Mouse (Mus musculus) layer of hippocampus, postnatal 10 days (tissue): ENCODE results near the gene Agbl3. TPM values are rescaled to one million over a fixed set of nuclear protein-coding genes. Genes with fewer than 3 reads are reported as not detected.

Experiments
- DNase-seq, 2 experiments: peaks; one replicate each; pipeline ENCODE4 v3.0.0; 2021; ENCODE audit warnings: low spot score in 2 of 2
- total RNA-seq, 2 experiments: library from RNA; stranded (reverse); gene quantifications; 2 replicates each; pipeline ENCODE4 v1.2.3; 2021

The Agbl3 gene
- total RNA-seq, 2 experiments from 2014 or later = 19.2 to 21.2 TPM

- DNase-seq = no peak
Observed at GRCm38 (mm10) chr6:34796881-34797280, 16.6 kb downstream of the Agbl3 start.

- DNase-seq = no peak
Observed at GRCm38 (mm10) chr6:34797887-34798286, 17.7 kb downstream of the Agbl3 start.

DNA sequence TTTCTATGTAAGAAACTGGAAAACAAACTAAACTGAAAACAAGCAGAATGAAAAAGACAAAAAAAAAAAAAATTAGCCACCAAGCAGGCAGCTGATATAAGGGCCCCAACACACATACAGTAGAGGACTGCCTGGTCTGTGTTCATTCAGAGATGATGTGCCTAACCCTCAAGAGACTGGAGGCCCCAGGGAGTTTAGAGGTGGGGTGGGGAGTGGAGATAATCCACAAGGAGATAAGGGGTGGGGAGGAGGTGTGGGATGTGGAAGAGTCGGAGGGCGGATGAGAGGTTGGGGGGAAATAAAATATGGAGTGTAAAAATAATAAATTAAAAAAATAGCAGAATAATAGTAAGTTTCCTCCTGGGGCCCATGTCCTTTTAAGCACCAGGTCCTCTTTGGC is 25.4 kb downstream of the Agbl3 start:
- DNase-seq = no peak

DNA sequence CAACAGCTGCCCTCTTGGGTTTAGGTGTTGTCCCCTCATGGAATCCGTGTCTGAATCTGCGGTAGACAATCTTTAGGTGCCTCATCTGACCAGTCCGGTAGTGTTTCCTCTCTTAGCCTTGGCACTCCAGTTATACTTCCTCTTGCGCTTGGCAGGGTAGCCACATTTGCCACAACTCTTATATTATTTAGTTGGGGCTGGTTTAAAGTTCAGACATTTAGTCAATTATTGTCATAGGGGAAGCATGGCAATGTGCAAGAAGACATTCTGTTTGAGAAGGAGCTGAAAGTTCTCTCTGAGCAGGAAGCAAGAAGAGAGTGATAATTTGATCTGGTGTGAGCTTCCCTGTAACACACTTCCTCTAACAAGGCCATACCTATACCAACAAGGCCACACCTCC is 30.4 kb downstream of the Agbl3 start:
- DNase-seq = no peak

DNA sequence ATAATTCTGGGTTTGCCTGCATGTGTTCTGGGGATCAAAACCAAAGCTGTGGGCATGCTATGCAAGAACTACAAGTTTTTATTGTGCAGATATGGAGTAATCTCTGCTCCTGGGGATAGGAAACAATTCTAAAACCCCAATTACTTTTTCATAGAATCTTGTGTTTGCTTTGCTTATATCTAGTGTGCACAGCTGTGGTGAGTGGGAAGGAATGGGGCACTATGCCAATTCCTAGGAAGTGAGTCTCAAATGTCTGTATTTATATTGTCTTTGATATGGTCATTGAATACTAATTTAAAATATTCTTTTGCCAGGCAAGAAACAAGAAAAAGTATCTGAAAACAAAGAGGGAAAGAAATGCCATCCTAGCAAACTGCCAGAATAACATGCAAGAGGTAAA is 44.2 kb downstream of the Agbl3 start:
- no peak for DNase-seq

- no peak for DNase-seq
Observed at GRCm38 (mm10) chr6:34832352-34832751, 52.1 kb downstream of the Agbl3 start.

DNA sequence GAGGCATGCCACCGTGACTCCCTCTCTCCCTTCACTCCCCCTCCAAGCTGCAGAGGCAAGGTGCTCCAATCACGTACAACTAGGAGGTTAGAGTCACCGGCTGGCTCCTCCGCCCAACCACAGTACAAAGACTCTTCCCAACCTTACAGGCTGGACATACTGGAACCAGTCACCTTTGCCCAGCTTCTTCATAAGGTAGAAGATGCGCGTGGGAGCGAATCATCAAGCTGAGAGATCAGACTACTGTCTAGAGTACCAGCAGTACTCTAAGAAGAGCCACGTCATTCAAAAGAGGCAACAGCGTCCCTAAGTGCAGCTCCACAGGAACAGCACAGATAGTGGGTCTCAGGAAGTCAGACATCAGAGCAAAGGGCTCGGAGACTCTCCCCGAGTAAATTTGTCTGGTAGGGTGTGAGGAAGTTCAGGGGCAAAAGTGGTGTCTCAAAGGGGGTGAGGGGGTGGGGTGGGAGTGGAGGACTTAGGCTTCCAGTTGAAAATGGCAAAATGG is 81.4 kb downstream of the Agbl3 start:
- no peak for DNase-seq

GRCm38 (mm10) chr6:34862381-34862780 is 82.1 kb downstream of the Agbl3 start:
- no peak for DNase-seq

DNA sequence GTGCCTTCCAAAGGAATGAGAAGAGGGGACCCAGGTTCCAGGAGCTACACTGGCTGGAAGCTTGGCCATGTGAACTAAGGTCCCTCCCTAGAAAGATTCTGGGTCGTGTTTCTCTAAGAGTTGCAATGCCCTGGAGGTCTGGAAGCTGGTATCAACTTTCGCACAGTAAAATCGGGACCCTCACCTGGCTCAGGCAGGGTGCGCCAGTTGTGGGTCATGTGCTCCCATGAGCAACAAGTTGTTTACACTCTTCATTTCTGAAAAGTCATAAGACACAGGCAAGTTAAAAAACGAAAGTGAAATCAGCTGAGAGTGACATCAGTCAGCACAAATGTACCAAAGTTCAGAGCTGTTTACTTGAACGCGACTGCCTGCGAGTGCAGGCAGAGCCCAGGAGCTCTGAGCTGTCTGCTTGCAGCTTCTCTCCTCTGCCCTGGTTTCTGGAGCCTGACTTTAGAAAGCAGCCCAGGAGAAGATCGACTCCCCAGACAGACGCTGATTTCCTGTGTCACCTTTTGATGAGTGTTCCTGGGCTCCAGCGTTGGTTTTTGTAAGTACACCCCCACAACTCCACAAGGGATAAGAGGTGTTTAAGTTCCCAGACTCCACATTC is 82.7 kb downstream of the Agbl3 start, which contains the start of gene Tmem140:
Tmem140 (plus strand) TSS at position 356 of the 613 bp plus-strand sequence.
- DNase-seq = no peak

DNA sequence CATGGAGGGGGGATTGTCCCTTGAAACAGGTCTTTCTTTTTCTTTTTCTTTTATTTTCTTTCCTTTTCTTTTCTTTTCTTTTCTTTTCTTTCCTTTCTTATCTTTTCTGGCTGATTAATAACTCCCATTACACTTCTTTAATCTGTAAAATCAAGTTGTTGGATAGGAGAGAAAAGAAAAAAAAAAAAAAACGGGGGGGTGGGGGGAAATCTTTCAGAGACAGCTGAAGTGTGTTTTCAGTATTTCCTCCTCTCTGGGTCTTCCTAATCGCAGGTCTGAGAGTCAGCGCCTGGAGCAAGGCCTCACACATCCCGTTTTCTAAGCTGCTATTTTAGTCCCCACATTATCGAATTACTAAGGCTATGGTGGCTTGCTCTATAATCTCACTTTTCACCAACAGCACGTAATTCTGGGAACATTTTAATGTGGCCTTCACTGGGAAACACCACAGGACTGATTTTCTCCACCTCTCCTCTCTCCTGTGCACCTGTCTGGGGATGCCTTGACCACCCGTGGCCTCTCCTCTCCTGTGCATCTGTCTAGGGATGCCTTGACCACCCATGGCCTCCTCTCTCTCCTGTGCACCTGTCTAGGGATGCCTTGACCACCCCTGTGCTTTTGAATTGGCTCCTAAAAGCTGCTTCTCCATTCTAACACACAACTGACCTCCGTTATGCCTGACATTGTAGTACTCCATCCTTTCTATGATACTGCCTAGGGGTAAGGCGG is 83.7 kb downstream of the Agbl3 start:
- no peak for DNase-seq

DNA sequence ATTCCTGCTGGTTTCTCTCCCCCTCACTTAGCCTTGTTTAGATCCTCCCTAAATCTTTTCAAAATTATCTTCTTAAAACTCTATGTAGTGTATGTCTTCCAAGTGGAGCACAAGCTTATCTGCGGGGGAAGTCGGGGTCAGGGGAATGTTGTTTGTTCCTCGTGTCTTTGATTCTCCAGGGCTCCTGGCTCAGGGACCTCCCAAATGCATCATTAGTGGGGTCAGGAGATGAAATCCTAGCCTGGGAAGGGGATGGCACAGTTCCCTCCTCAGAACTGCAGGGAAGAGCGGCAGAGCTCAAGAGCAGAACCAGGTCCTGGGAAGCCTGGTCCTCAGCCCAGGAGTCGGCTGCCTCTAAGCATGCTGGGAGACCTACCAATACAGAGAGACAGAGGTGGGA is 85.0 kb downstream of the Agbl3 start:
- DNase-seq = no peak

GRCm38 (mm10) chr6:34865711-34866593 is 85.7 kb downstream of the Agbl3 start:
- no peak for DNase-seq

- DNase-seq = no peak
Observed at GRCm38 (mm10) chr6:34866786-34867185, 86.6 kb downstream of the Agbl3 start.

DNA sequence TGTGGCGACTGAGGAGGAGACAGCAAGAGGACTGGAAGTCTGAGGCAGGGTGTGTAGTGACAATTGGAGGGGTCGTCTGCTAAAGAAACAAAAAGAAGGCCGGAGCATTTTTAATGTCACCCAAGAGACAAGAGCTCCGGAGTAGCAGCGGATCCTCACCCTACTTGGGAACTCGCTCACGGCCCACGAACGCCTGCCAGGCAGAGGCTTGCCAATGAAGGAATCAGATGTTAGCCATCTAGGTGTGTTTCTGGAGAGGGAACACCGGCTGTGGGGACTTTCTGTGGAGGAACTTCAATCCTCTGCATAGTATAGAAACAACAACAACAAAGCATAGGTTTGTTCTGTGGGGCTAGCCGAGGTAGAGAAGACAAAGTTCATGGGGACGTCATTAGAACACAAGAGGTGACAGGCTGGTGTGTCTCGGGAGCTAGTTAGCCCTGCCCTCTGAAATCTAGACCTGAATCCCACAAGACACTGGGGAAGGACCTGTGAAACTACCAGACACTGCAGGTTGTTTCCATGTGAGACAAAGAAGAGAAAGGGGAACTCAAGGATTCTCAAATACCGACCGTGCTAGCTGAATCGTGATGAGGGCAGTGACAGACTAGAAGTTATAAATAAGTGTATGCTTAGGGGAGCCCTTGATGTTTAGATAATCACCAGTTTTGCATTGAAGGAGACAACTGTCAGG is 87.2 kb downstream of the Agbl3 start:
- no peak for DNase-seq

DNA sequence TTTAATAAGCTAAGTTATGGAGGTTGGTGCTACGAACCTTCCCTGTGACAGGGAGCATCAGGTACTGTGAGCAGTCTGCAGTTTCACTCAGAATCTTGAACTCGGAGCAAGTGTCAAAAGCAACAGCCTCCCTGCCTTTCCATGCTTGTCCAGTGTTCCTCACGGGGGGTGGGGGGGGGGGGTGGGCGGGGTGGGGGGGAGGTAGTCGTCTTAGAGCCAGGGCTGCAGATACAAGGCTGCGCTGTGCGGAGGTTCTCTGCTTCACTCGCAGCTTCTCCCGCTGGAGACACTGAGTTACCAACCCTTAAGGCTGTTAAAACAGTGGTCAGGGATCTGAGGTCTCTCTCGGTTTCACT is 87.7 kb downstream of the Agbl3 start:
- DNase-seq = no peak

DNA sequence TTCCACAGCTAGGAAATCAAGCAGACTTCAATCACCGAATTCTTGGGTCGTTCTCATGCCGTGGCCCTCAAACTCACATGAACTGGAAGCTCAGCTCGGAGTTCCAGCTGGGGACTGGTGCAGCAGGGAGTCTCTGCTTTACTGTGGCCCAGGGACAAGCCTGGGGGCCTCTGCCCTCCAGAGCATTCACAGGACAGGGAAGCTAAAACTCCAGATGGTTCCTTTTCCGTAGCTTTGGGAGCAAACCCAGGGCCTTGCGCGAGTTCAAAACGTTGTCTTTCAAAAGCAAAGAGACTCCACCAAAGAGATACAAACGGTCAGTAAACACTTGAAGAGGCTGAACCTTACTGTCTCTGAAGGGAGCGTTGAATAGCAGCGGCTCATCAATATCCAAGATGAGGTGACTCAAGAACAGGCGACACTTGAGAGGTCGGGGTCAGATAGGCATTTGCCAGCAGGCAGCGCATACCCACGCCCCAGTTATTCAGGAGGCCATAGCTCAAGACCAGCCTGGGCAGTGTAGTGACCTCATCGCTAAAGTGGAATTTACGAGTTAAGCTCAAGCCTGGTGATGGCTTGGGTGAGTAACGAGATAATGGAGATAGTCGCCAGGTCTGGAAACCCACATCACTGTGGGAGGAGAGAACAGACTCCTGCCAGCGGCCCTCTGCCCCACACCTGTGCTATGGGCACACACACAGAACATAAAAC is 88.4 kb downstream of the Agbl3 start:
- no peak for DNase-seq

DNA sequence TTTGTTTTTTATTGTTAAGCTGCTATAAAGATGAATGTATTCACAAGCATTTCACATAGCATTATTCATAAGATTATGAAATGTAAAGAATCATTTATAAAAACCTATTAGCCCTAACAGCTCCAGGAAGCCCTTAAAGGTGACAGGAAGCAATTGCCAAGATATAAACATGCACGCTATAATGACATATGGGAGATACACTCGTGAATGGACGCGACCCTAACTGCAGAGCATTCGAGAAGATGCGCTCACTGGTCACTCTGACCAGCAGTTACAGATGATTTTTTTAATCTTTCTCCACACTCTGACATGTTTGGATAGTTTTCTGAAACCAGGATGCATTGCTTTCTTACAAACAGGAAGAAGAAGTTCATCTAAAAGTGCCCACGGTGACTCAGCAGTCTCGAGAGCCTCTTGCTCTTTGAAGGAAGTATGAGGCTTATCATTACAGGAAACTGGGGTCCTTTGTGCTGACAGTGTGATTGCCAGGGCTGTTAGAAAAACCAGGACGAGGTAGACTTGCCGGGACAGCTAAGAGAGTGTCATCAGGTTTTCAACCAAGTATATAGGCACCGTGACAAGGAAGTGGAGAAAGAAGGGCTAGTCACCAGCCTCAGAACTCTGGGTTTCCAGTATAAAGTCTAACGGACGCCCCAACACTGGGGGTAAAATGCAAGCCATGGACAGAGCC is 89.1 kb downstream of the Agbl3 start:
- no peak for DNase-seq

GRCm38 (mm10) chr6:34870136-34870535 is 89.9 kb downstream of the Agbl3 start:
- no peak for DNase-seq

GRCm38 (mm10) chr6:34870724-34871123 is 90.5 kb downstream of the Agbl3 start:
- DNase-seq = no peak

- no peak for DNase-seq
Observed at GRCm38 (mm10) chr6:34871929-34872328, 91.7 kb downstream of the Agbl3 start.
